ENCODE assay signal across 9 mouse cellular contexts in genomic region chr5:16237972-16238371, GRCm38 (mm10).
DNase-seq lines count a peak whose midpoint lies in the region; ATAC-seq lines count a peak whose summit lies in the region.
"Had no signal": no experiment of that assay in that cellular context is flagged by ENCODE, and none has a peak within 500 bp of the region (broad histone marks: within the 10 kb centered on the region; RNA-seq: fewer than 3 reads in every experiment).

No protein-coding gene starts in this region.

- no peaks in the 10 kb centered on the region for H3K27me3 ChIP-seq in embryonic facial prominence, embryonic 12.5 days

- 40% methylated on average over 5 of the region's 5 CpGs for WGBS in embryonic facial prominence, embryonic 12.5 days

- H3K36me3 ChIP-seq in embryonic facial prominence, embryonic 12.5 days = no peaks in the 10 kb centered on the region

- peaks cover 4% of the 10 kb centered on the region; the same call in 1 of the 2 replicates for H3K4me1 ChIP-seq in embryonic facial prominence, embryonic 12.5 days

- no peak overlapping the region for H3K9ac ChIP-seq in embryonic facial prominence, embryonic 12.5 days
- H3K9ac ChIP-seq: liver, embryonic 14.5 days had no signal

- H3K9me3 ChIP-seq in embryonic facial prominence, embryonic 12.5 days = no peaks in the 10 kb centered on the region

- peak; percentile 36 for DNase-seq in embryo, embryonic 11 days
- no peak for DNase-seq in embryo, embryonic 9.5 days (ENCODE audit: extremely low spot score)
- peak; percentile 69 for DNase-seq in heart, postnatal 36 days
- DNase-seq in lung, postnatal 14 days = peak; percentile 70
- DNase-seq in testis, postnatal 10 days (ENCODE audit: low spot score) = peak; percentile 63
- DNase-seq in thymus, postnatal 0 days (ENCODE audit: low spot score) = no peak

- H3K27ac ChIP-seq in embryonic facial prominence, embryonic 12.5 days = no peak overlapping the region
- H3K27ac ChIP-seq: liver, embryonic 14.5 days had no signal

- no peak overlapping the region for H3K4me2 ChIP-seq in embryonic facial prominence, embryonic 12.5 days (replicated peaks)

- H3K4me3 ChIP-seq in embryonic facial prominence, embryonic 12.5 days = no peak overlapping the region

- intact Hi-C loops in heart, postnatal 36 days (cut with DNase I) = no loop called here

- peak; percentile 41; the same call in 1 of the 2 replicates for ATAC-seq in embryonic facial prominence, embryonic 12.5 days (ENCODE audit: insufficient number of reproducible peaks, insufficient read depth, low FRiP score, low TSS enrichment)
- no peak for ATAC-seq in monocyte, adult 5-6 weeks (replicated peaks; ENCODE audit: insufficient number of reproducible peaks, low FRiP score, low TSS enrichment, poor library complexity, severe bottlenecking)

Comparison
In these comparisons a context has a peak if more than half of its experiments do, and no peak if none do; other contexts are left out.
1. DNase-seq: peak in embryo, embryonic 11 days (single experiment), heart, postnatal 36 days (2 of 2), lung, postnatal 14 days (single experiment) and testis, postnatal 10 days (single experiment); none in embryo, embryonic 9.5 days (single experiment) and thymus, postnatal 0 days (single experiment).